Mouse (Mus musculus) limb, embryonic 14.5 days (tissue): ENCODE data around the gene Ubap2. TPM values are rescaled to one million over a fixed set of nuclear protein-coding genes. Genes with fewer than 3 reads are reported as not detected.
A peak's percentile ranks its signal among the peaks of the same experiment; 100 is the strongest.

Source experiments
- ATAC-seq: fragments of 200-750 bp; cut with Nextera tagmentation; 2 replicates; pipeline ENCODE4 v1.8.0; 2017; ENCODE audit warnings: low read depth, moderate number of reproducible peaks, moderate TSS enrichment; ENCODE audit not compliant: low FRiP score
- DNase-seq: peaks from one replicate; pipeline ENCODE4 v3.0.0-alpha.2; 2015; ENCODE audit warnings: low spot score
- H3K27ac ChIP-seq: fragments of 300-500 bp; sonication (generic); replicated peaks from 2 replicates; pipeline ENCODE4 v1.5.1; 2014; ENCODE audit warnings: low read depth, mild to moderate bottlenecking, low read length, moderate library complexity, mixed read lengths
- H3K27me3 ChIP-seq: fragments of 300-500 bp; sonication (generic); 2 replicates; pipeline ENCODE4 v1.6.1; 2014; ENCODE audit warnings: low read length, mixed read lengths; ENCODE audit not compliant: control insufficient read depth, insufficient read depth
- H3K36me3 ChIP-seq: fragments of 300-500 bp; sonication (generic); 2 replicates; pipeline ENCODE4 v1.6.1; 2014; ENCODE audit warnings: mild to moderate bottlenecking, low read length, moderate library complexity, mixed read lengths; ENCODE audit not compliant: control insufficient read depth, insufficient read depth
- H3K4me1 ChIP-seq: fragments of 300-500 bp; sonication (generic); 2 replicates; pipeline ENCODE4 v1.6.1; 2014; ENCODE audit warnings: antibody characterized with exemption, low read length, mixed read lengths; ENCODE audit not compliant: control insufficient read depth, insufficient read depth
- H3K4me2 ChIP-seq: fragments of 300-500 bp; sonication (generic); replicated peaks from 2 replicates; pipeline ENCODE4 v1.6.1; 2014; ENCODE audit warnings: low read depth, mild to moderate bottlenecking, low read length, moderate library complexity; ENCODE audit not compliant: severe bottlenecking
- H3K4me3 ChIP-seq: fragments of 300-500 bp; sonication (generic); replicated peaks from 2 replicates; pipeline ENCODE4 v1.5.1; 2014; ENCODE audit warnings: low read length
- H3K9ac ChIP-seq: fragments of 300-500 bp; sonication (generic); 2 replicates; pipeline ENCODE4 v1.6.1; 2014; ENCODE audit warnings: mild to moderate bottlenecking, low read depth, low read length, moderate library complexity; ENCODE audit not compliant: severe bottlenecking
- H3K9me3 ChIP-seq: fragments of 300-500 bp; sonication (generic); 2 replicates; pipeline ENCODE4 v1.6.1; 2016; ENCODE audit warnings: low read length; ENCODE audit not compliant: control insufficient read depth
- POLR2A ChIP-seq: fragments of 200-500 bp; IDR thresholded peaks from 2 replicates; pipeline ENCODE4 v1.8.0; 2012; ENCODE audit warnings: inconsistent platforms, mild to moderate bottlenecking, moderate library complexity, borderline replicate concordance; ENCODE audit not compliant: insufficient read depth, insufficient read length; ENCODE audit errors: extremely low read depth
- WGBS: fragments of 180-500 bp; shearing (Covaris S2); extraction: QIAGEN DNeasy Blood & Tissue Kit; methylation state at CpG from one replicate; pipeline ENCODE4 v1.1.7; 2014; 5-methylcytosine and 5-hydroxymethylcytosine counted together
- polyA plus RNA-seq, 2 experiments: library from polyadenylated mRNA; depleted of rRNA in 1 of 2; stranded (reverse) in 1 of 2; unstranded in 1 of 2; fragments of >200 nt; fragmentation: Nextera tagmentation in 1 of 2; extraction: Ambion mirVana in 1 of 2; gene quantifications; 2 replicates each; pipeline versions ENCODE4 v1.2.1 to v1.2.3; 2012 to 2014

Ubap2 gene
- polyA plus RNA-seq, 2 experiments, result 57.5 to 71.3 TPM

DNA sequence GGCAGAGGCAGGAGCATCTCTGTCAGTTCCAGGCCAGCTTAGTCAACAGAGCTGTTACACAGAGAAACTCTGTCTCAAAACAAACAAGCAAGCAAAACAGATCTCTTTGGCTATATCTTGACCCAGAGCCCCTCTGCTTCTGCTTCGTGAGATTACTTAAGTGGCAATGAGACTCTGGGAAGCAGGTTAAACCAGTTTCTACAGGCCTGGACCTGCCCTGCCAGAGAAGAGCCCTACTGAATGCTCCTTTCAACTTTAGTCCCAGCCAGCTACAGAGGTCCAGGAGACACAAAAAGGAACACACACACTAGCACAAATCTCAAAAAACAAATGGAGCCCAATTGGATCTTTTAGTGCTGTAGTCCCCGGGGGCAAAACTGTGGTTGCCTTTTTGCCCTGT, 9.1 kb upstream of the Ubap2 start:
- no peaks in the 10 kb centered on the region for H3K27me3 ChIP-seq
- no peak for TF ChIP-seq POLR2A
- peak; percentile 25 for DNase-seq
- no peak overlapping the region for H3K4me2 ChIP-seq
- 75% methylated on average over 2 of the region's 2 CpGs for WGBS
- H3K9ac ChIP-seq, result no peak overlapping the region
- no peak overlapping the region for H3K27ac ChIP-seq
- no peaks in the 10 kb centered on the region for H3K4me1 ChIP-seq
- no peaks in the 10 kb centered on the region for H3K9me3 ChIP-seq
- H3K36me3 ChIP-seq, result no peaks in the 10 kb centered on the region
- H3K4me3 ChIP-seq, result no peak overlapping the region
- ATAC-seq, result no peak

DNA sequence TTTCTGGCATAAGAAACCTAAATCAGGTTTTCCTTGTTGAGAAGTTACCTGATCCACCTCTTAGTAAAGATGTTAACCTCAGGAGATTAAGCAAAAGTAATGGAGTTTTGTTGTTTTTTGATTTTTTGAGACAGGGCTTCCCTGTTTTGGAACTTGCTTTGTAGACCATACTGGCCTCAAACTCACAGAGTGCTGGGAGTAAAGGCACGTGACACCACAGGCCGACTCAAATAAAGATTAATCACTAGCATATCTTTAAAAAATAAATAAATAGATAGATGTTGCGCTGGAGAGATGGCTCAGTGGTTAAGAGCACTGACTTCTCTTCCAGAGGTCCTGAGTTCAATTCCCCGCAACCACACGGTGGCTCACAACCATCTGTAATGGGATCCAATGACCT, 983 bp upstream of the Ubap2 start:
- H3K4me1 ChIP-seq, result peaks cover 15% of the 10 kb centered on the region
- H3K4me3 ChIP-seq, result peak overlapping the region; percentile 81
- DNase-seq, result no peak
- ATAC-seq, result no peak
- H3K4me2 ChIP-seq, result peak overlapping the region; percentile 76
- 79% methylated on average over 5 of the region's 5 CpGs for WGBS
- H3K9me3 ChIP-seq, result no peaks in the 10 kb centered on the region
- TF ChIP-seq POLR2A, result no peak
- H3K27me3 ChIP-seq, result no peaks in the 10 kb centered on the region
- peaks cover 2% of the 10 kb centered on the region; the same call in 1 of the 2 replicates for H3K36me3 ChIP-seq
- peak overlapping the region; percentile 90 for H3K27ac ChIP-seq
- peak overlapping the region; percentile 53 for H3K9ac ChIP-seq

DNA sequence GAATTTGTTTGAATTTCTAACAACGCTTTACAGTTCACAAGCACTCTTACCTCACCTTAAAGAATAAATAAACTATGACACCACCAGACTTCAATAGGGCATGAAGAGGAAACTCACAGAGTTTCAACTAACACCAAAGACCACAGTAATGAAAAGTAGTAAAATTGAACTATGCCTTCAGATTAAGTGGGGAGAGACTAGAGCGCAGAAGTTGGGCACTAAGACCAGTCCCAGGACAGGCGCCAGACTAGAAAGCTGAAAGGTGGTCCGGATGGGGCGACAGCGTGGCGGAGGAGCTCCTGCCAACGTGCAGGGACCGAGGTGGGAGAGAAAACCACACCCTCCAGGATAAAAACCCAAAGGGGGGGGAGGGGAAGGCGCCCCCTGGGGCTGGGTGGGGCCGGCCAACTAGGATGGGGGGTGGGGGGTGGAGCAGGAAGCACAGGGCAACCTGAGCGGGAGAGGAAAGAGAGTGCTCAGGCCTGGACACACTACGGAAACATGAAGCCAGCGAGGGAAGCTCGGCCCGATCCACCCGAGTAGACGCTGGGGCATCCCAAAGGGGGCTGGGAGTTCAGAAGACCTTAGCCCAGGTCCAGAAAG, 466 bp downstream of the Ubap2 start:
- Histone ChIP-seq H3K4me3 (peak overlapping the region; percentile 81), H3K27ac (peak overlapping the region; percentile 90), H3K9ac (peak overlapping the region; percentile 82), H3K9me3 (no peaks in the 10 kb centered on the region), H3K27me3 (no peaks in the 10 kb centered on the region), H3K4me2 (peak overlapping the region; percentile 76), H3K36me3 (peaks cover 15% of the 10 kb centered on the region), H3K4me1 (peaks cover 15% of the 10 kb centered on the region)
- 3% methylated on average over 14 of the region's 18 CpGs for WGBS
- ATAC-seq, result peak; percentile 41
- no peak for DNase-seq
- TF ChIP-seq POLR2A, result no peak

DNA sequence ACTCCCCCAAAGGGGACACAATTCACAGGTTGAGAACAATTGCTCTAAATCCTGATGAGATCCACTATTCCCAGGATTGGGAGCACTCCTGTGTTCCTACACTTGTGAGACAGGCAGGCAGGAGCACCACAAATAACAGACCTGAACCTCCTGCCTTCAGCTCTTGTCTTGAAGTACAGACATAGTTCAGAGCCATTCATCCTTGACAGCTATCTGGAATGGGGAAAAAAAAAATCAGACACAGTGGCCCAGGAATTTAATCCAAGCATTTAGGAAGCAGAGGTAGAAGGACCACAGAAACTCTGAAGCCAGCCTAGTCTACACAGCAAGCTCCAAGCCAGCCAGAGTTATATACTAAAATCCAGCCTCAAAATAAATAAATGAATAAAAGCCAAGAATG, 6.8 kb downstream of the Ubap2 start:
- Histone ChIP-seq H3K9me3 (no peaks in the 10 kb centered on the region), H3K27ac (no peak overlapping the region), H3K36me3 (peaks cover 38% of the 10 kb centered on the region), H3K27me3 (no peaks in the 10 kb centered on the region), H3K4me3 (no peak overlapping the region), H3K9ac (no peak overlapping the region), H3K4me1 (peaks cover 7% of the 10 kb centered on the region; the same call in 1 of the 2 replicates), H3K4me2 (no peak overlapping the region)
- ATAC-seq (no peak), DNase-seq (no peak)
- TF ChIP-seq POLR2A, result no peak

DNA sequence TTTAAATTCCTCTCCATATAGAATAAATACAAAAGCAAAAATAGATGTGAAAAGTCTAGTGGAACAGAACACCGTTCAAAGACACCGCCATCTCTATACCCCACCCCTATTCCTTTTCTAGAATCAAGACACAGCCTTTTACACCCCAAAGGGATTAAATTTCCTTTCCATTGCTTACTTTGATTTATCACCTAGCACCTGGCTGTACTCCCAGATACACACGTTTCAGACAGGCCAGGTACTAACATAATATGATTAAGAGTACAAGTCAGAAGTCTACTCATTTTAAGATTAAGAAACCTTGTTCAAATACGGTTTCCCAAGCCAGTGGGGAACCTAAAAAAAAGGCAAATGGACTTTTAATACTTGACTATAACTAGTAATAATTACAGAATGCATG, 8.6 kb downstream of the Ubap2 start:
- Histone ChIP-seq H3K27me3 (no peaks in the 10 kb centered on the region), H3K4me3 (no peak overlapping the region), H3K4me2 (no peak overlapping the region), H3K27ac (no peak overlapping the region), H3K4me1 (no peaks in the 10 kb centered on the region), H3K9me3 (no peaks in the 10 kb centered on the region), H3K36me3 (peaks cover 46% of the 10 kb centered on the region), H3K9ac (no peak overlapping the region)
- 66% methylated on average over 4 of the region's 4 CpGs for WGBS
- DNase-seq (no peak), ATAC-seq (no peak)
- no peak for TF ChIP-seq POLR2A

DNA sequence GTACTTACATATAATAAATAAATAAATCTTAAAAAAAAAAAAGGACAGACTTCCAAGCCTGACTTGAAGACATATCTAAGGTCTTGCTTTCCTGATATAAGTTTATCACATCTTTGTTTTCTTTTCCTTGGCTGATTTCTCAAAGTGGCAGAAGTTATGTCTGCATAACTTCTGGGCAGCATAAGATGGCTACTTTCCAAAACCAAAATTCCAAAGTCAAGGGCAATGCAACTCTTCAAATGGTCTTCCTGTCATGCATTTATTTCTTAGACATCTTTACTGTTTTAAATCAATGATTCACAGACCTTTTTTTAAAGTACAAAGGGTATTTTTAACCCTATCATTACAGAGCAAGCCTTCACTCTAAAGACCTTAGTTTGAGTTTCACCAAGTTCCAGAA, 14.3 kb downstream of the Ubap2 start:
- H3K4me2 ChIP-seq, result no peak overlapping the region
- H3K27ac ChIP-seq, result no peak overlapping the region
- H3K27me3 ChIP-seq, result no peaks in the 10 kb centered on the region
- peaks cover 20% of the 10 kb centered on the region for H3K36me3 ChIP-seq
- no peak for TF ChIP-seq POLR2A
- DNase-seq (no peak), ATAC-seq (no peak)
- no peak overlapping the region for H3K4me3 ChIP-seq
- H3K9me3 ChIP-seq, result no peaks in the 10 kb centered on the region
- no peaks in the 10 kb centered on the region for H3K4me1 ChIP-seq
- H3K9ac ChIP-seq, result no peak overlapping the region
